Mouse (Mus musculus) retina, adult 2 months (tissue): ENCODE results near the gene Atp6v1c2.
A peak's percentile ranks its signal among the peaks of the same experiment; 100 is the strongest.

ENCODE experiments used
- DNase-seq: peaks from one replicate; pipeline ENCODE4 v3.0.0-alpha.2; 2012; ENCODE audit warnings: low read depth, low spot score

Gene Atp6v1c2

GRCm38 (mm10) chr12:17258431-17258830, 70.7 kb downstream of the Atp6v1c2 start:
- no peak for DNase-seq

GRCm38 (mm10) chr12:17256905-17257304, 72.3 kb downstream of the Atp6v1c2 start:
- DNase-seq: peak; percentile 55

DNA sequence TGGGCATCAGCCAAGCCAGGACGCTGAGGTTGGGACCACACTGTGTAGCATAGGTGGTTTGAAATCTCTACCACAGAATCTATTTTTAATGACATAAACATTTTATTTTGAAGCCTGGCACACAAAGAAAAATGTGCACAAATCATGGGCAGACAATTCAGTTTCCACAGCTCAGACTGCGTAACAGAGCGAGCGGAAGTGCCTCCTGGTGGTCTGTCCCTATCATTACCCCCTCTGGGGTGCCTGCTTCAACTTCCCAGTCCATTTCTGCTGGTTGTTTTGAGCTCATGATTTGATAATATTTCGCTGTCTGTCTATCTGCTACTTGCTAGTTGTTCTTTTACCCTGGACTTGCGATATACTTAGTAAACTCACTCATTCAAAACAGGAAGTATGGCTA, 73.6 kb downstream of the Atp6v1c2 start:
- no peak for DNase-seq

DNA sequence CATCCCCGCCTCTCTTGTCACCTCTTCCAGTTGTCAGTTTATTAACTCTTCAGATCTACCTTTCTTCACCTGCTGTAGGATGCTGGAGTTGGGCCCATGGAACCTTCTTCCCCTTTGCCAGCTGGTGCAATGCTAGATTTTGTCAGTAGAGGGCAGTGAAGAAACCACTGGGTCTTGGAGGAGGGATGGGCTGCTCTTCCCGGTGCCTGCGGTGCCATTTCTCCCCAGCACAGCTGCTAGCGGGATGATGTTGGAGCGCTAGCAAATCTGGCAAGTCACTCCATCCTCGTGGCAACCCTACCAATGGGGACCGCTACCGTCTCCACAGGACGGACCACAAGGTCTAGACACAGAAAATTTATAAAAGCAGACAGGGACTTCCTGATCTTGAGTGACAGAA, 76.1 kb downstream of the Atp6v1c2 start:
- peak; percentile 54 for DNase-seq

GRCm38 (mm10) chr12:17250962-17251361, 78.2 kb downstream of the Atp6v1c2 start:
- no peak for DNase-seq

- DNase-seq: no peak
These were observed 87.1 kb downstream of the Atp6v1c2 start for GRCm38 (mm10) chr12:17242041-17242440.

DNA sequence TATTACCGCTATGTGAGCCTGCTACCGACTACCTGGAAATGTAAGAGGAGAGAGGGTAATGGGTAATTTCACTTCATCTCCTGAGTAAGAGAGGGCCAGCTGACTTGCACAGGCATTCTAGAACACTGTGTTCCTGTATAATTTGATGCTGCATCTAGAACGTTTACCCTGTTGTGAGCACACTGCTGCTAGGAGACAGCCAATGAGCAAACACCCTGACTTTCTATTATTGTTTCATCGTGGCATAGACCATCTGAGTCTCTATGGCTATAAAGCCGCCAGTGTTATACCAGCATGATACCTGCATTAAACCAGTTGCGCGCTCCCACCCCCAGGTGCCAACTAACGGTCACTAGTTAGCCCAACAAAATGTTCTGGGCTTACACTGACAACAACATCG, 87.5 kb downstream of the Atp6v1c2 start:
- DNase-seq: no peak

- no peak for DNase-seq
These were observed 88.1 kb downstream of the Atp6v1c2 start for GRCm38 (mm10) chr12:17241016-17241415.

- DNase-seq: no peak
These were observed 89.8 kb downstream of the Atp6v1c2 start for GRCm38 (mm10) chr12:17239428-17239688.

GRCm38 (mm10) chr12:17238588-17239427, 90.4 kb downstream of the Atp6v1c2 start:
- no peak for DNase-seq

DNA sequence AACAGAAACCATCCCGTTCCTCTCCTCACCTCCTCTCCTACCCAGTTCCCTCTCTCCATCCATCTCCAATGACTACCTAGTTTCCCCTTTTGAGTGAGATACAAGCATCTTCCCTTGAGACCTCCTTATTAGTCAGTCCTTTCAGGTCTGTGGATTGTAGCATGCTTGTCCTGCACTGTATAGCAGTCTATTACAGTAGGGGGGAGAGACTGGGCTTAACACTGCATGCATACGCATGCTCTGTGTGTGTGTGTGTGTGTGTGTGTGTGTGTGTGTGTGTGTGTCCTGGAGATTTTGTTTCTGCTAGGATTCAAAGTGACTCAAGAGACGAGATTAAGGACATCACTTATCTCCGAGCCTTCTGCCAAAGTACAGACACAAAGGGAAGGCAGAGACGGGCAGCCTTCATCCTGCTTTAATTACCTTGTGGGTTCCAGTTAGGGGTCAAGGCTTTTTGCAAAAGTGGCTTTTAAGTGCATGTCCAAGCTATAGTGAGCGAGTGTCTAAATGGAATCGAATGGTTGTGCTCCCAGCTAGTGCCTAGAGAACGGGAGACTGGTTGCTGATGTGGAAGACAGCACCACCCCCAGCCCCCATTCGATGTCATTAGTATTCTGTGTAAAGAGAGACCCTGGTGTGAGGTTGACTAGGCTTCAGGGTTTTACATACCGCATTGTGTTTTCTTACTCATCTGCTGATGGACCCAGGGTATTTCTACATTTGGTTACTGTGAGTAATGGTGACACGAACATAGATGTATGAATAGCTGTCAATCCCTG, 93.4 kb downstream of the Atp6v1c2 start:
- DNase-seq: no peak
